ENCODE assay signal across 19 mouse cellular contexts in the genomic region with DNA sequence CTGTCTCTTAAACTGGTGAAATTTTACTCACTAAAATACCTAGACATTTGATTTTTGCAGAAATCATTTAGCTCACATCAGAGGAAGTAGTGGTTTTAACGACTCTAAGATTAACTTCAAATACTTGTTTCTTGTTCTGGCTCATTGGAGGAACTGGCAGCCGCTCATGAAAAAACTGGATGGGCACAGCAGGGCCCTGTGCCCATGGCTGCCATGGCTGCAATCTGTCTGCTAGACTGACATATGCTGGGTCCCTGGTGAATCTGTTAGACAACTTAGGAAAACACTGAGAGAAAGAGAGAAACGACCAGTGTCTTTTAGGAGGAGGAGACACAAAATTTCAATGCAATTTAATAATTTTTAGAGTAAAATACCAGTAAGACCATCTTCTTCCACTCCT.
DNase-seq lines count a peak whose midpoint lies in the region; ATAC-seq lines count a peak whose summit lies in the region.
"Had no signal": no experiment of that assay in that cellular context is flagged by ENCODE, and none has a peak within 500 bp of the region (broad histone marks: within the 10 kb centered on the region; RNA-seq: fewer than 3 reads in every experiment).

No protein-coding gene starts in this region.

- peak; percentile 62; the same call in 1 of the 2 replicates for ATAC-seq in forebrain, embryonic 14.5 days
- ATAC-seq in intestine, embryonic 15.5 days = no peak

- H3K9ac ChIP-seq in forebrain, embryonic 14.5 days (ENCODE audit: low read length) = no peak overlapping the region
- no peak overlapping the region for H3K9ac ChIP-seq in intestine, embryonic 15.5 days
- H3K9ac ChIP-seq: embryonic facial prominence, embryonic 12.5 days; liver, embryonic 15.5 days; midbrain, embryonic 12.5 days had no signal

- H3K4me2 ChIP-seq in forebrain, embryonic 14.5 days (ENCODE audit: low read length) = no peak overlapping the region
- no peak overlapping the region for H3K4me2 ChIP-seq in intestine, embryonic 15.5 days (replicated peaks)
- H3K4me2 ChIP-seq: embryonic facial prominence, embryonic 12.5 days; liver, embryonic 15.5 days; midbrain, embryonic 12.5 days had no signal

- no peak overlapping the region for H3K27ac ChIP-seq in forebrain, embryonic 14.5 days (ENCODE audit: low read depth, low read length)
- no peak overlapping the region for H3K27ac ChIP-seq in forebrain, embryonic 10.5 days
- no peak overlapping the region for H3K27ac ChIP-seq in intestine, embryonic 15.5 days
- H3K27ac ChIP-seq: embryonic facial prominence, embryonic 12.5 days; heart, embryonic 10.5 days; liver, embryonic 15.5 days; midbrain, embryonic 12.5 days; stomach, postnatal 0 days had no signal

- no peaks in the 10 kb centered on the region for H3K27me3 ChIP-seq in forebrain, embryonic 14.5 days (replicated peaks; ENCODE audit: control insufficient read depth, insufficient read depth, low read length)
- no peaks in the 10 kb centered on the region for H3K27me3 ChIP-seq in forebrain, embryonic 10.5 days (ENCODE audit: poor library complexity, severe bottlenecking)
- H3K27me3 ChIP-seq in intestine, embryonic 15.5 days (replicated peaks) = no peaks in the 10 kb centered on the region
- H3K27me3 ChIP-seq: embryonic facial prominence, embryonic 12.5 days; liver, embryonic 15.5 days; midbrain, embryonic 12.5 days had no signal

- H3K4me3 ChIP-seq in forebrain, embryonic 14.5 days (ENCODE audit: low read depth, low read length) = no peak overlapping the region
- H3K4me3 ChIP-seq in forebrain, embryonic 10.5 days = no peak overlapping the region
- H3K4me3 ChIP-seq in intestine, embryonic 15.5 days (replicated peaks) = no peak overlapping the region
- H3K4me3 ChIP-seq: embryonic facial prominence, embryonic 12.5 days; heart, embryonic 10.5 days; liver, embryonic 15.5 days; midbrain, embryonic 12.5 days had no signal

- peak; percentile 53 for DNase-seq in forebrain, embryonic 14.5 days (ENCODE audit: low spot score)
- DNase-seq in forebrain, embryonic 10.5 days (ENCODE audit: extremely low spot score, low spot score) = no peak
- DNase-seq in brain, adult 2 months (ENCODE audit: low read depth, low spot score) = peak; percentile 73
- peak; percentile 52 for DNase-seq in cerebellum, adult 8-10 months
- peak; percentile 46 to 74 for DNase-seq in layer of hippocampus, adult 18-20 months (ENCODE audit: low spot score in 2 of 2)
- no peak for DNase-seq in thymus, postnatal 25 days
- no peak for DNase-seq in kidney, adult 18-20 months
- DNase-seq: gastrocnemius, postnatal 25 days; heart, postnatal 36 days; kidney, adult 8-10 months; kidney, postnatal 4 days; lung, postnatal 14 days; spleen, adult 18-20 months had no signal

- WGBS in forebrain, embryonic 14.5 days = 58% methylated on average over 3 of the region's 3 CpGs
- 83% methylated on average over 3 of the region's 3 CpGs for WGBS in forebrain, embryonic 10.5 days
- 79% methylated on average over 3 of the region's 3 CpGs for WGBS in intestine, embryonic 15.5 days

- no peaks in the 10 kb centered on the region for H3K36me3 ChIP-seq in forebrain, embryonic 14.5 days (ENCODE audit: control insufficient read depth, insufficient read depth, low read length)
- no peaks in the 10 kb centered on the region for H3K36me3 ChIP-seq in forebrain, embryonic 10.5 days (replicated peaks)
- no peaks in the 10 kb centered on the region for H3K36me3 ChIP-seq in intestine, embryonic 15.5 days
- H3K36me3 ChIP-seq: embryonic facial prominence, embryonic 12.5 days; heart, embryonic 10.5 days; liver, embryonic 15.5 days; midbrain, embryonic 12.5 days had no signal

- H3K4me1 ChIP-seq in forebrain, embryonic 14.5 days (ENCODE audit: control insufficient read depth, insufficient read depth, low read length) = no peaks in the 10 kb centered on the region
- no peaks in the 10 kb centered on the region for H3K4me1 ChIP-seq in forebrain, embryonic 10.5 days
- no peaks in the 10 kb centered on the region for H3K4me1 ChIP-seq in intestine, embryonic 15.5 days (replicated peaks)
- H3K4me1 ChIP-seq: embryonic facial prominence, embryonic 12.5 days; heart, embryonic 10.5 days; liver, embryonic 15.5 days; midbrain, embryonic 12.5 days had no signal

- H3K9me3 ChIP-seq in forebrain, embryonic 14.5 days (replicated peaks; ENCODE audit: control insufficient read depth, low read length) = no peaks in the 10 kb centered on the region
- no peaks in the 10 kb centered on the region for H3K9me3 ChIP-seq in forebrain, embryonic 10.5 days
- H3K9me3 ChIP-seq in intestine, embryonic 15.5 days = no peaks in the 10 kb centered on the region
- H3K9me3 ChIP-seq: embryonic facial prominence, embryonic 12.5 days; heart, embryonic 10.5 days; liver, embryonic 15.5 days; midbrain, embryonic 12.5 days had no signal

Comparison
In these comparisons a context has a peak if more than half of its experiments do, and no peak if none do; other contexts are left out.
1. DNase-seq: peak in forebrain, embryonic 14.5 days (single experiment), brain, adult 2 months (single experiment), cerebellum, adult 8-10 months (single experiment) and layer of hippocampus, adult 18-20 months (2 of 2); none in forebrain, embryonic 10.5 days (single experiment), thymus, postnatal 25 days (single experiment) and kidney, adult 18-20 months (single experiment).